Mouse (Mus musculus) thymus, postnatal 14 days (tissue): ENCODE results near the gene Spsb2.
"Not testable (repeated sequence)": the region's sequence is repeated elsewhere in the genome, so short reads cannot be mapped to it uniquely, and the experiment has no call there.

Experiments used
- DNase-seq: peaks from one replicate; pipeline ENCODE4 v3.0.0; 2021

The Spsb2 gene

GRCm38 (mm10) chr6:124803691-124804090 lies 4.8 kb upstream of the Spsb2 start:
- not testable (repeated sequence) for DNase-seq

GRCm38 (mm10) chr6:124804341-124804740 lies 4.1 kb upstream of the Spsb2 start:
- no peak for DNase-seq

- peak; percentile 77 for DNase-seq
Measured at GRCm38 (mm10) chr6:124805341-124806321, 2.8 kb upstream of the Spsb2 start.

- no peak for DNase-seq
Measured at GRCm38 (mm10) chr6:124806446-124807140, 1.9 kb upstream of the Spsb2 start.

GRCm38 (mm10) chr6:124807366-124807765 lies 1.1 kb upstream of the Spsb2 start:
- no peak for DNase-seq

GRCm38 (mm10) chr6:124807986-124808357 lies 489 bp upstream of the Spsb2 start:
- DNase-seq, result no peak

- peak; percentile 73 for DNase-seq
Measured at GRCm38 (mm10) chr6:124809052-124809774, 752 bp downstream of the Spsb2 start.

- DNase-seq, result no peak
Measured at GRCm38 (mm10) chr6:124809775-124810538, 1.5 kb downstream of the Spsb2 start.

GRCm38 (mm10) chr6:124810566-124811402 lies 2.3 kb downstream of the Spsb2 start:
- DNase-seq, result not testable (repeated sequence)

- DNase-seq, result no peak
Measured at GRCm38 (mm10) chr6:124811403-124811665, 2.9 kb downstream of the Spsb2 start.

- no peak for DNase-seq
Measured at GRCm38 (mm10) chr6:124811701-124812560, 3.5 kb downstream of the Spsb2 start.

- DNase-seq, result no peak
Measured at GRCm38 (mm10) chr6:124812848-124813247, 4.4 kb downstream of the Spsb2 start.

GRCm38 (mm10) chr6:124813496-124813895 lies 5.0 kb downstream of the Spsb2 start:
- peak; percentile 81 for DNase-seq

- DNase-seq, result peak; percentile 84
Measured at GRCm38 (mm10) chr6:124813933-124814332, 5.5 kb downstream of the Spsb2 start, which contains the start of gene Tpi1. Tpi1 (minus strand) TSS chr6:124814296.

GRCm38 (mm10) chr6:124814448-124814847 lies 6.0 kb downstream of the Spsb2 start:
- no peak for DNase-seq

- no peak for DNase-seq
Measured at GRCm38 (mm10) chr6:124814858-124815774, 6.7 kb downstream of the Spsb2 start.

- no peak for DNase-seq
Measured at GRCm38 (mm10) chr6:124816611-124817010, 8.2 kb downstream of the Spsb2 start.

GRCm38 (mm10) chr6:124817125-124817524 lies 8.7 kb downstream of the Spsb2 start:
- no peak for DNase-seq

- DNase-seq, result no peak
Measured at GRCm38 (mm10) chr6:124817563-124817962, 9.1 kb downstream of the Spsb2 start.

GRCm38 (mm10) chr6:124817971-124818370 lies 9.5 kb downstream of the Spsb2 start:
- no peak for DNase-seq
